Mouse (Mus musculus): ENCODE measurements around the gene Masp1. TPM values are rescaled to one million over a fixed set of nuclear protein-coding genes. Genes with fewer than 3 reads are reported as not detected.

Gene Masp1
- polyA plus RNA-seq, 1 experiment: 14.2 TPM

- H3K4me3 ChIP-seq (ENCODE audit: insufficient read depth, low read length): no peak overlapping the region
- TF ChIP-seq CTCF (IDR thresholded peaks at IDR 0.05; ENCODE audit: extremely low read depth, insufficient read depth, low read length) (no peak), POLR2A (IDR thresholded peaks at IDR 0.05; ENCODE audit: extremely low read depth, insufficient read depth, low read length) (no peak)
- H3K27ac ChIP-seq (ENCODE audit: insufficient read depth, low read length): no peak overlapping the region
- H3K4me1 ChIP-seq (ENCODE audit: control insufficient read depth, insufficient read depth, low read length): peaks cover 4% of the 10 kb centered on the region
These were observed 19.3 kb downstream of the Masp1 start for GRCm38 (mm10) chr16:23501288-23501687.

DNA sequence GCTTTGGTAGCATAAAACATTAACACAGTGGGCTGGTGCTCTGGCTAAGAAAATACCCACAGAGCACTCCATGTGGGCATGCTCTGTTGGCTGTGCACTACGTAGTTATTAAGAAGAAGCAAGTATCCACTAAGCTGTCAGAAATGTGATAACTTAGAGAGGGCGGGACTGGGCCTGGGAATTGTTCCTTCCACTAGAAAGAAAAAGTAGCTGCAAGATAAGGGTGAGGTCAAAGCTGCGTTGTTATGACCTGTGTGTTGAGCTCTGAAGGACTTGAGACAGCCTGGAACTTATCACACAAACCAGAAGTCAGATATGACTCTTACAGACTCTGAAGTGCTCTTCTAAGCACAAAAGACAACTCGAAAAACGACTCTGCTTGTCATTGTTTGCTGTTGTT lies 20.1 kb downstream of the Masp1 start:
- peaks cover 4% of the 10 kb centered on the region for H3K4me1 ChIP-seq (ENCODE audit: control insufficient read depth, insufficient read depth, low read length)
- no peak overlapping the region for H3K4me3 ChIP-seq (ENCODE audit: insufficient read depth, low read length)
- H3K27ac ChIP-seq (ENCODE audit: insufficient read depth, low read length): no peak overlapping the region
- TF ChIP-seq POLR2A (IDR thresholded peaks at IDR 0.05; ENCODE audit: extremely low read depth, insufficient read depth, low read length): no peak
- no peak for TF ChIP-seq CTCF (IDR thresholded peaks at IDR 0.05; ENCODE audit: extremely low read depth, insufficient read depth, low read length)

GRCm38 (mm10) chr16:23498691-23499131 lies 21.9 kb downstream of the Masp1 start:
- H3K27ac ChIP-seq (ENCODE audit: insufficient read depth, low read length): peak overlapping the region; percentile 59; the same call in 1 of the 2 replicates
- TF ChIP-seq CTCF (IDR thresholded peaks at IDR 0.05; ENCODE audit: extremely low read depth, insufficient read depth, low read length) (no peak), POLR2A (IDR thresholded peaks at IDR 0.05; ENCODE audit: extremely low read depth, insufficient read depth, low read length) (no peak)
- H3K4me1 ChIP-seq (ENCODE audit: control insufficient read depth, insufficient read depth, low read length): peaks cover 4% of the 10 kb centered on the region
- no peak overlapping the region for H3K4me3 ChIP-seq (ENCODE audit: insufficient read depth, low read length)

DNA sequence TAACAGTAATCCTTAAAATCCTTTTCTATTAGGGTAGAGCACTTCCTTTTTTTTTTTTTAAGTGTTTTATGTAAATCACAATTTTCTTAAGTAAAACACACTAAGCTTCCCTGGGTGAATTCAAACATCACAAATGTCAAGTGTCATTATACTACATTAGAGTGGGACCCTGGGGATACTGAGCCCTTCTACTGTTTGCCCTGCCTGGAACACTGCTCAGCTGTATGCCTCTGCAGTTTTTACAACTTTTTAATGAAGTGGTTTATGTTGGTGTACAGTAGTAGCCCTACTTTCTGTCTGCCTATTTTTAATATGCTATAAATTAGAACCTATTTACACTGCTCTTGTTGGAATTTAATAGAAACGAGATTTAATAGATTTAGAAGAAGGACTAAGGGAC lies 22.7 kb downstream of the Masp1 start:
- TF ChIP-seq CTCF (IDR thresholded peaks at IDR 0.05; ENCODE audit: extremely low read depth, insufficient read depth, low read length) (no peak), POLR2A (IDR thresholded peaks at IDR 0.05; ENCODE audit: extremely low read depth, insufficient read depth, low read length) (no peak)
- Histone ChIP-seq H3K27ac (ENCODE audit: insufficient read depth, low read length) (no peak overlapping the region), H3K4me1 (ENCODE audit: control insufficient read depth, insufficient read depth, low read length) (peaks cover 4% of the 10 kb centered on the region), H3K4me3 (ENCODE audit: insufficient read depth, low read length) (no peak overlapping the region)

GRCm38 (mm10) chr16:23497440-23497839 lies 23.2 kb downstream of the Masp1 start:
- Histone ChIP-seq H3K4me3 (ENCODE audit: insufficient read depth, low read length) (no peak overlapping the region), H3K4me1 (ENCODE audit: control insufficient read depth, insufficient read depth, low read length) (peaks cover 4% of the 10 kb centered on the region), H3K27ac (ENCODE audit: insufficient read depth, low read length) (0 out of 2 replicates have a peak overlapping the region, but pooled peaks have one; percentile 12)
- TF ChIP-seq CTCF (IDR thresholded peaks at IDR 0.05; ENCODE audit: extremely low read depth, insufficient read depth, low read length): no peak
- TF ChIP-seq POLR2A (IDR thresholded peaks at IDR 0.05; ENCODE audit: extremely low read depth, insufficient read depth, low read length): no peak

GRCm38 (mm10) chr16:23496245-23496924 lies 24.2 kb downstream of the Masp1 start:
- H3K4me1 ChIP-seq (ENCODE audit: control insufficient read depth, insufficient read depth, low read length): peaks cover 4% of the 10 kb centered on the region
- 0 out of 2 replicates have a peak overlapping the region, but pooled peaks have one; percentile 17 for H3K27ac ChIP-seq (ENCODE audit: insufficient read depth, low read length)
- no peak overlapping the region for H3K4me3 ChIP-seq (ENCODE audit: insufficient read depth, low read length)
- no peak for TF ChIP-seq CTCF (IDR thresholded peaks at IDR 0.05; ENCODE audit: extremely low read depth, insufficient read depth, low read length)
- TF ChIP-seq POLR2A (IDR thresholded peaks at IDR 0.05; ENCODE audit: extremely low read depth, insufficient read depth, low read length): no peak

DNA sequence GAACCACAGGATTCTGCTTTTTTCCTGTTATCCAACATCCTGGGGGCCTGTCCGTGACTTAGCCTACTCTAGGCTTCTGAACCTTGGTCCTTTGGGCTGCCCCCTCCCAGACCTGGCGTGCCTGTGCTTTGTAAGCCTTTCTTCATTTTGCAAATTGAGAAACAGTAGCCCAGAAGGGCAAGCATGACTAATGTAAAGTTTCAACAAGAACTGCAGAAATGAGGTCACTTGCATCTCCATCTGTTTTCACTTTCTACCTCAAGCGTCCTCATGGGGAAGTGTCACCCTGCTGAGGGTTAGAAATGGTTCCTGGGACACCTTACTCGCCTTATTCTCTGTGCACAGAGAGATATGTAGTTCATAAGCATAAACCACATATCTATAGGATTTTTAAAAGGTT lies 27.8 kb downstream of the Masp1 start:
- no peak overlapping the region for H3K4me3 ChIP-seq (ENCODE audit: insufficient read depth, low read length)
- H3K27ac ChIP-seq (ENCODE audit: insufficient read depth, low read length): no peak overlapping the region
- TF ChIP-seq CTCF (IDR thresholded peaks at IDR 0.05; ENCODE audit: extremely low read depth, insufficient read depth, low read length) (no peak), POLR2A (IDR thresholded peaks at IDR 0.05; ENCODE audit: extremely low read depth, insufficient read depth, low read length) (no peak)
- H3K4me1 ChIP-seq (ENCODE audit: control insufficient read depth, insufficient read depth, low read length): no peaks in the 10 kb centered on the region; the same call in 1 of the 2 replicates

- TF ChIP-seq CTCF (IDR thresholded peaks at IDR 0.05; ENCODE audit: extremely low read depth, insufficient read depth, low read length) (no peak), POLR2A (IDR thresholded peaks at IDR 0.05; ENCODE audit: extremely low read depth, insufficient read depth, low read length) (no peak)
- Histone ChIP-seq H3K4me3 (ENCODE audit: insufficient read depth, low read length) (no peak overlapping the region), H3K27ac (ENCODE audit: insufficient read depth, low read length) (no peak overlapping the region), H3K4me1 (ENCODE audit: control insufficient read depth, insufficient read depth, low read length) (no peaks in the 10 kb centered on the region)
These were observed 37.3 kb downstream of the Masp1 start for GRCm38 (mm10) chr16:23483292-23483691.

- Histone ChIP-seq H3K4me3 (ENCODE audit: insufficient read depth, low read length) (no peak overlapping the region), H3K4me1 (ENCODE audit: control insufficient read depth, insufficient read depth, low read length) (no peaks in the 10 kb centered on the region), H3K27ac (ENCODE audit: insufficient read depth, low read length) (no peak overlapping the region)
- TF ChIP-seq CTCF (IDR thresholded peaks at IDR 0.05; ENCODE audit: extremely low read depth, insufficient read depth, low read length) (no peak), POLR2A (IDR thresholded peaks at IDR 0.05; ENCODE audit: extremely low read depth, insufficient read depth, low read length) (no peak)
These were observed 37.8 kb downstream of the Masp1 start for GRCm38 (mm10) chr16:23482846-23483245.

DNA sequence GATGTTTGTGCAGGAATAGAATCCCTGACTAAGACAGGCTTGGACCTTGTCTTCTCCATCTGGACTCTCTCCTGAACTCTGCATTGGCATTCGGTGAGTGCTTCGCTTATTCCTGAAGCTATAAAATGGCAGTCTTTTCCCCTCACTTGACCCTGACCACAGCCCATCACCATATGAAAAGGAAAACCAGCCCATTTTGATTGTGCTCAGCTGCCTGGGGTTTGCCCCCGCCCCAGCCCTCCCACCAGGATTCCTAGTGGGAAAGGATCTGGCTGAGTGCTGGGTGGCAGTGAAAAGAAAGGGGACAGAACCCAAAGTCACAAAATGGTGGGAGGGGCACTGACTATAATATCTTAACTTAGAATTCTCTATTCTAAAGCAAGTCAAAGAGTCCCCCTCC lies 38.4 kb downstream of the Masp1 start:
- no peak overlapping the region for H3K27ac ChIP-seq (ENCODE audit: insufficient read depth, low read length)
- H3K4me1 ChIP-seq (ENCODE audit: control insufficient read depth, insufficient read depth, low read length): no peaks in the 10 kb centered on the region
- TF ChIP-seq CTCF (IDR thresholded peaks at IDR 0.05; ENCODE audit: extremely low read depth, insufficient read depth, low read length): no peak
- no peak overlapping the region for H3K4me3 ChIP-seq (ENCODE audit: insufficient read depth, low read length)
